Mouse (Mus musculus) midbrain, embryonic 12.5 days (tissue): Measurements from ENCODE around the gene Kat8. TPM values are rescaled to one million over a fixed set of nuclear protein-coding genes. Genes with fewer than 3 reads are reported as not detected.
A peak's percentile ranks its signal among the peaks of the same experiment; 100 is the strongest.
"Not testable (repeated sequence)": the region's sequence is repeated elsewhere in the genome, so short reads cannot be mapped to it uniquely, and the experiment has no call there.

Experiments
- ATAC-seq: fragments of 200-750 bp; cut with Nextera tagmentation; 2 replicates; pipeline ENCODE4 v1.8.0; 2017; ENCODE audit warnings: low read depth, moderate TSS enrichment, moderate library complexity; ENCODE audit not compliant: low FRiP score
- H3K27ac ChIP-seq: fragments of 300-500 bp; sonication (generic); replicated peaks from 2 replicates; pipeline ENCODE4 v1.5.1; 2016; ENCODE audit warnings: mild to moderate bottlenecking
- H3K27me3 ChIP-seq: fragments of 300-500 bp; sonication (generic); 2 replicates; pipeline ENCODE4 v1.6.1; 2016; ENCODE audit warnings: mild to moderate bottlenecking
- H3K36me3 ChIP-seq: fragments of 300-500 bp; sonication (generic); 2 replicates; pipeline ENCODE4 v1.6.1; 2016
- H3K4me1 ChIP-seq: fragments of 300-500 bp; sonication (generic); 2 replicates; pipeline ENCODE4 v1.6.1; 2016
- H3K4me2 ChIP-seq: fragments of 300-500 bp; sonication (generic); replicated peaks from 2 replicates; pipeline ENCODE4 v1.6.1; 2016; ENCODE audit warnings: mild to moderate bottlenecking, moderate library complexity
- H3K4me3 ChIP-seq: fragments of 300-500 bp; sonication (generic); 2 replicates; pipeline ENCODE4 v1.5.1; 2016; ENCODE audit warnings: mild to moderate bottlenecking
- H3K9ac ChIP-seq: fragments of 300-500 bp; sonication (generic); replicated peaks from 2 replicates; pipeline ENCODE4 v1.6.1; 2016; ENCODE audit warnings: mild to moderate bottlenecking, moderate library complexity
- H3K9me3 ChIP-seq: fragments of 300-500 bp; sonication (generic); 2 replicates; pipeline ENCODE4 v1.6.1; 2016; ENCODE audit warnings: mild to moderate bottlenecking
- WGBS: fragments of 180-500 bp; shearing (Covaris S2); methylation state at CpG from one replicate; pipeline ENCODE4 v1.1.7; 2016; 5-methylcytosine and 5-hydroxymethylcytosine counted together
- polyA plus RNA-seq: library from polyadenylated mRNA; unstranded; fragments of >200 nt; fragmentation: Nextera tagmentation; extraction: Ambion mirVana; gene quantifications from 2 replicates; pipeline ENCODE4 v1.2.1, GENCODE M21; 2016

Gene Kat8
- polyA plus RNA-seq, 1 experiment from 2014 or later = 55.2 TPM

DNA sequence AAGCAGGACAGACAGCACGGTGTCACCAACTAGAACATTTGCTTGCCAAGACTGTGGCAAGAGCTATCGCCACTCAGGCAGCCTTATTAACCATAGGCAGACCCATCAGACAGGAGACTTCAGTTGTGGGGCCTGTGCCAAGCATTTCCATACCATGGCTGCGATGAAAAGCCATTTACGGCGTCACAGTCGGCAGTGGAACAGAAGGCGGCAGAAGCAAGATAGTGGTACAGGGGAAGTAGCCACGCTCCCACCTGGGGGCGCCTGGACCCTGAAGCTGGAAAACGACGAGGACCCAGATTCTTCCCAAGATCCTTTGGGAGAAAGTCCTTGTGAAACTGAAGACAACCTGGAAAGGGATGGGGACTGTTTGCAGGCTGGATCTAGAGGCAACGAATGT is 31.9 kb upstream of the Kat8 start:
- no peaks in the 10 kb centered on the region for H3K27me3 ChIP-seq
- H3K36me3 ChIP-seq = peaks cover 76% of the 10 kb centered on the region
- H3K4me2 ChIP-seq = no peak overlapping the region
- ATAC-seq = no peak
- H3K9me3 ChIP-seq = no peaks in the 10 kb centered on the region
- peaks cover 36% of the 10 kb centered on the region for H3K4me1 ChIP-seq
- no peak overlapping the region for H3K4me3 ChIP-seq
- no peak overlapping the region for H3K9ac ChIP-seq
- 86% methylated on average over 12 of the region's 12 CpGs for WGBS
- no peak overlapping the region for H3K27ac ChIP-seq

DNA sequence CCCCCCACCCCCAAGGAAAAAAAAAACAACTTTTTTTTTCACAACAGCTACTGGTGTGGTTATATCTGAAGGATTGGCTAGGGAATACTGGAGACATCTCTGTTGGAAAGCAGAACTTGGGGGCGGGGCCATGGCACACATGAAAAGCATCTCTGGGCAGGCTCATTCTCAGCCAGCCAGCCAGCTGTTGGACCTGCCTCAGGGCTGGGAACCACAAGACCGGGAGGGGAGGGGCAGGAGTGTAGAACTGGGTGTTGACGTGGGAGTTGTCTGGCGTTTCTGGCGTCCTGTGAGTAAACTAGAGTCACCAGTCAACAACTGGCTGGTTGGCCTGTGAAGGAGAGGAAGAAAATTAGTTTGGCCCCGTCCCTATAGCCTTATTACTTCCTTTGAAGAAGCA is 26.4 kb upstream of the Kat8 start:
- no peak overlapping the region for H3K4me2 ChIP-seq
- peaks cover 26% of the 10 kb centered on the region for H3K4me1 ChIP-seq
- WGBS = 83% methylated on average over 6 of the region's 6 CpGs
- ATAC-seq = no peak
- no peak overlapping the region for H3K27ac ChIP-seq
- H3K9me3 ChIP-seq = no peaks in the 10 kb centered on the region
- H3K27me3 ChIP-seq = no peaks in the 10 kb centered on the region
- peaks cover 96% of the 10 kb centered on the region for H3K36me3 ChIP-seq
- no peak overlapping the region for H3K9ac ChIP-seq
- no peak overlapping the region for H3K4me3 ChIP-seq

DNA sequence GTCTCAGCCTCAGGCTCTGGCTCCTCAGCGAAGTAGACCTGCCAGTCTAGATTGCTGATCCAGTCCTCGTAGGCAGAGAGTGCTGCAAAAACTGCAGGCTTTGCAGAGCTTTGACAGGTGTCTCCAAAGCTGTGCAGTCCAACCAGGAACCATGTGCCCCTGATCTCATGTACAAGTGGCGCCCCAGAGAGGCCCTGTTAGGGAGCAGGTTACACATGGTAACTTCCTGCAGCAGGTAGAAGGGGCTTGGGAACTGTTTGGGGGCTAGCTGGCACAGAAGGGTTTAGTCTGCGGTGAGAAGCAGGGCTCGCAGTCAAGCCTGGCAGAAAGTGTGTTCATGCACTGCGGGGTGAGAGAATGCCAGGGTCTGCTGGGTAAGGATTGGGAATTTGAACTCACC is 25.8 kb upstream of the Kat8 start:
- H3K9ac ChIP-seq = no peak overlapping the region
- 90% methylated on average over 6 of the region's 6 CpGs for WGBS
- ATAC-seq = no peak

DNA sequence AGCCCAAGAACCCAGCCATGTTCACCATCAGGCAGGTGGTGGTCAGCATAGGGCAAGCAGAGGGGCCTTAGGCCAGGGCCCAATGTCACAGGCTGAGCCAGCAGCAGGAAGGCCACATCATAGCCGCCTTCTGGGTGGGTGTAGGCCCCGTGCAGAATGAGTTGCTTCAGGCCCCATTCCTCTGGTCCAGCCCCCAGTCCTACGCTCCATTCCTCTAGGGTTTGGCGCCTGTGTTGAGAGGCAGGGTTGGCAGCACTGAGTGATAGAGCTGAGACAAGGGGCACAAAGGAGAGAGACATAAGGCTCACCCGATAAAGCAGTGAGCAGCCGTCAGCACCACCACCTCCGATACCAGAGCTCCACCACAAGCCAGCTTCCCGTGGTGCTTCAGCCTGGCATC is 25.1 kb upstream of the Kat8 start:
- H3K4me2 ChIP-seq = no peak overlapping the region
- no peaks in the 10 kb centered on the region for H3K9me3 ChIP-seq
- peaks cover 26% of the 10 kb centered on the region for H3K4me1 ChIP-seq
- H3K4me3 ChIP-seq = no peak overlapping the region
- no peak overlapping the region for H3K27ac ChIP-seq
- H3K9ac ChIP-seq = no peak overlapping the region
- no peaks in the 10 kb centered on the region for H3K27me3 ChIP-seq
- ATAC-seq = no peak
- peaks cover 96% of the 10 kb centered on the region for H3K36me3 ChIP-seq
- WGBS = 88% methylated on average over 8 of the region's 8 CpGs

More for the DNA sequence above, 25.8 kb upstream of the Kat8 start:
- Histone ChIP-seq H3K4me3 (no peak overlapping the region), H3K4me2 (no peak overlapping the region), H3K27ac (no peak overlapping the region), H3K27me3 (no peaks in the 10 kb centered on the region), H3K36me3 (peaks cover 96% of the 10 kb centered on the region), H3K4me1 (peaks cover 26% of the 10 kb centered on the region), H3K9me3 (no peaks in the 10 kb centered on the region)

DNA sequence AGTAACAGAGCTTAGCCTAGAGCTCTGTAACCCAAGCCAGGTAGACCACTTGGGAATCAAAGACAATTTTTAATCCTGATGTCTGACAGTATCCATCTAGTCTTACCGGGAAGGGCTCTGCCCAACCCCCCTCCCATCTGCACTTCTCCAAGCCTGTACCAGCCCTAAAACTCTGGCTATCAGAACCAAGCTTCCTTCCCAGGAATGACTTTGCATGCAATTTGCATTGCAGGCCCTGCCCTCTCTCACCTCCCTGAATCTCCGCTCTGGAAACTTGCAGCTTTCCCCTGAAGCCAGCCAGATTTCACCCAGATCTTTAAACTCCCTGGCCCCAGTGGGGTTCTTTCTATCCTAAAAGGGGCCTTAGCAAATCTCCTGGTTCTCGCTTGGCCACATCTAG is 24.5 kb upstream of the Kat8 start:
- Histone ChIP-seq H3K9ac (no peak overlapping the region), H3K9me3 (no peaks in the 10 kb centered on the region), H3K4me1 (peaks cover 21% of the 10 kb centered on the region), H3K36me3 (peaks cover 93% of the 10 kb centered on the region), H3K4me3 (no peak overlapping the region), H3K27ac (no peak overlapping the region), H3K27me3 (no peaks in the 10 kb centered on the region), H3K4me2 (no peak overlapping the region)
- no peak for ATAC-seq
- 84% methylated on average over 3 of the region's 3 CpGs for WGBS

DNA sequence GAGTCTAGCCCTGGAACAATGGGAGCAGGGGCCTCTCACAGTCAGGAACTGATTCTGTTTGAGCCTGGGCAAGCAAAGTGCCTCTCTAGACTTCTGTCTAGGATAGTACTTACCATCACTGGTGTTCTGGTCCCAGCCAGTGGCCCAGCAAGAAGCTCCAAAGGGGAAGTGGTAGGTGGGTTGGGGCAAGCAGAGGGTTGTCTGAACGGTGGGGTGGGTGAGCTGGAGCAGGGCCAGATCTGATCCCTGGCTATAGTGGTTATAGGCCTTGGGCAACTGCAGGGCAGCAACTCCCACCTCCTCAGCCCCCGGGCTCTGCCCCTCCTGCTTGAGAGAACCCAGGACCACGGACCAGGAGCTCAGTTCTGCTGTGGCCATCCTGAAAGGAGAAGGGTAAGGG is 23.5 kb upstream of the Kat8 start:
- Histone ChIP-seq H3K27me3 (no peaks in the 10 kb centered on the region), H3K27ac (no peak overlapping the region), H3K9me3 (no peaks in the 10 kb centered on the region), H3K4me2 (no peak overlapping the region), H3K4me1 (peaks cover 13% of the 10 kb centered on the region), H3K4me3 (no peak overlapping the region), H3K9ac (no peak overlapping the region), H3K36me3 (peaks cover 89% of the 10 kb centered on the region)
- no peak for ATAC-seq
- WGBS = 70% methylated on average over 3 of the region's 3 CpGs

DNA sequence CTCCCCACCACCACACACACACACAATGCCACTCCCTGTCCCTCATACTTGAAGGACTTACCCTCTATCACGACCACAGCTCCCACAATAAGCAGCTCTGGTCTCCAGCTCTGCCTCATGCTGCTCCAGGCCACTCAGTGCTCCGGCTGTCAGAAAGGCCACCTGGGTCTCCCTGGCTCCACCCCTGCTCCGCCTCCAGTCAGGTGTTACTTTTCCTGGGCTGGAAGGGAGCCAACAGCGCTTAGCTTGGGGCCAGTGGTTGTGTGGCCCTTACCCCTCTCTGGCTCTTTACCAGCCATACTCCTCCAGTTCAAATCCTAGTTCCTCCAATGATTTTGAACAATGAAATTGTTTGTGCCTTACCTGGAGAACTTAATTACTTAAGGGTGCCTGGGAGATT is 21.5 kb upstream of the Kat8 start, which contains the start of gene Prss53:
TSS of gene Prss53 (minus strand) at position 173 of the 400 bp plus-strand sequence.
- 52% methylated on average over 4 of the region's 4 CpGs for WGBS

DNA sequence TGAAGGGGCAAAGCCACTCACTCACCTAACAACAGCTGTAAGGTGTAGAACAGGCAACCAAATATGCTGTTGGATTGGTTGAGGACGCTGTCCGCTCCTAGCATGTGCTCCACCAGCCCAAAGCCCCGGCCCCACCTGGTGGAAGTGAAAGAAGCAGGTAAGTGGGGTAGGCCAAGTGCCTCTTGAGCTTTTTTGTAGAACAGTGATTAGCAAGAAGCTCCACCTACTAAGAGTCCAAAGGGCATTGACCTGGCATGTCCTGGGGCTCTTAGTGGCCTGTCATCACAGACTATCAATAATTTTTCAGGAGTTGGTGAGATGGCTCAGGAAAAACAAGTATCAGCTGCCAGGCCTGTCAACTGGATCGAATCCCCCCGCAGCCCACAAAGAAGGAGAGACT is 17.8 kb upstream of the Kat8 start:
- peak overlapping the region; percentile 58; the same call in 1 of the 2 replicates for H3K4me3 ChIP-seq
- H3K9me3 ChIP-seq = no peaks in the 10 kb centered on the region
- no peak overlapping the region for H3K9ac ChIP-seq
- no peaks in the 10 kb centered on the region for H3K27me3 ChIP-seq
- H3K4me1 ChIP-seq = peaks cover 11% of the 10 kb centered on the region
- ATAC-seq = no peak
- peaks cover 34% of the 10 kb centered on the region for H3K36me3 ChIP-seq
- no peak overlapping the region for H3K27ac ChIP-seq
- WGBS = 83% methylated on average over 5 of the region's 5 CpGs
- peak overlapping the region; percentile 81 for H3K4me2 ChIP-seq

More for the DNA sequence above, 21.5 kb upstream of the Kat8 start, which contains the start of gene Prss53:
- H3K36me3 ChIP-seq = peaks cover 71% of the 10 kb centered on the region
- ATAC-seq = no peak
- no peak within 1 kb of the TSS for H3K4me2 ChIP-seq
- H3K9me3 ChIP-seq = no peaks in the 10 kb centered on the region
- no peak within 1 kb of the TSS for H3K4me3 ChIP-seq
- peaks cover 11% of the 10 kb centered on the region for H3K4me1 ChIP-seq
- H3K9ac ChIP-seq = no peak within 1 kb of the TSS
- no peak within 1 kb of the TSS for H3K27ac ChIP-seq
- no peaks in the 10 kb centered on the region for H3K27me3 ChIP-seq

DNA sequence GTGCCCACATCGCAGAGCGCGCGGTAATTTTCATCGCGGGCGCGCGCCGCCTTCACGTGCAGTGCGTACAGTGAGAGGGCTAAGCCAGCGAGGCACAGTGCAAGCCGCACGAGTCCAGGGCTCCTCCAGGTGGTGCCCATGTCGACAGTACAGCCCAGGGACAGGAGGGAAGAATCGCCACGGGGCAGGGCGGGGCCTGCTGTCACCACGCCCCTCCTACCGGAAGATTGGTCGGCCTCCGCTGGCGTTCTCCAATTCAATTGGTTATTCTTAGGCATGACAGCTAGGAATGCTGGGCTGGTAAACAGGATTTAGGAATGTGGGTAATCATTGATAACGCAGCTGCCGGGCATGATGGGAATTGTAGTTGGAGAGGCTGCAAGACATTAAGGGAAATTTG is 16.9 kb upstream of the Kat8 start, which contains the start of the genes Gm21974 and Vkorc1:
TSS of gene Gm21974 (minus strand) at position 13 of the 400 bp plus-strand sequence.
TSS of gene Vkorc1 (minus strand) at position 176 of the 400 bp plus-strand sequence.
- Histone ChIP-seq H3K27me3 (no peaks in the 10 kb centered on the region), H3K9ac (peak within 1 kb of the TSS; percentile 65), H3K36me3 (peaks cover 27% of the 10 kb centered on the region), H3K27ac (peak within 1 kb of the TSS; percentile 66; the same call in 1 of the 2 replicates), H3K4me2 (peak within 1 kb of the TSS; percentile 81), H3K4me3 (peak within 1 kb of the TSS; percentile 58), H3K9me3 (no peaks in the 10 kb centered on the region), H3K4me1 (peaks cover 11% of the 10 kb centered on the region)
- peak; percentile 99 for ATAC-seq
- WGBS = under 1% methylated on average over 26 of the region's 26 CpGs

DNA sequence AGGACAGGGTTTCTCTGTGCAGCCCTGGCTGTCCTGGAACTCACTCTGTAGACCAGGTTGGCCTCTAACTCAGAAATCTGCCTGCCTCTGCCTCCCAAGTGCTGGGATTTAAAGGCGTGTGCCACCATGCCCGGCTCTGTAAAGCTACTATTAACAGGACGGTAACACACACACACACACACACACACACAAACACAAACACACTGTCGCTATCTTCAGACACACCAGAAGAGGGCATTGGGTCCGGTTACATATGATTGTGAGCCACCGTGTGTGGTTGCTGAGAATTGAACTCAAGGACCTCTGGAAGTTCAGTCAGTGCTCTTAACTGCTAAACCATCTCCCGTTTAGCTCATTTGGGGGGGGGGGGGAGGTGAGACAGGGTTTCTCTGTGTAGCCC is 16.4 kb upstream of the Kat8 start:
- Histone ChIP-seq H3K36me3 (peaks cover 23% of the 10 kb centered on the region), H3K4me3 (peak overlapping the region; percentile 58), H3K4me2 (peak overlapping the region; percentile 81), H3K4me1 (peaks cover 11% of the 10 kb centered on the region)
- WGBS = 75% methylated on average over 7 of the region's 7 CpGs
- not testable (repeated sequence) for H3K9ac ChIP-seq, H3K27me3 ChIP-seq, H3K27ac ChIP-seq, ATAC-seq, H3K9me3 ChIP-seq

DNA sequence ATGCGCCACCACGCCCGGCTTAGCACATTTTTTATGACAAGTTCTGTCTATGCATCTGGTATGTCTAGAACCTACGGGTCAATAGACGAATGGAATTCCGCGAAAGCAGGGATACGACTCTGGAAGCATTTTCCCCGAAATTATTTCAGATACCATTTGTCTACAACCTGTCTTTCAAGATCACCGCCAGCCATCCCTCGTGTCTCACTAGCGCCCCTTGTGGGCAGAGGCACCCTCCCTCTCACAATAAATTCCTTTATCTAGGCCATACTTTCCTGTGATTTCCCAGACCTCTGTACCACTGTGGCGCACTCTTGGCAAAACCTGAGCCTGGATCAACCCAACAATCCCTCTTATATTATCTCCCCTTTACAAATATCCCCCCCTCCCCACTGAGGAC is 15.9 kb upstream of the Kat8 start:
- H3K27ac ChIP-seq = no peak overlapping the region
- H3K4me1 ChIP-seq = peaks cover 11% of the 10 kb centered on the region
- H3K9ac ChIP-seq = no peak overlapping the region
- no peaks in the 10 kb centered on the region for H3K9me3 ChIP-seq
- no peak overlapping the region for H3K4me3 ChIP-seq
- H3K27me3 ChIP-seq = no peaks in the 10 kb centered on the region
- H3K36me3 ChIP-seq = peaks cover 18% of the 10 kb centered on the region; the same call in 1 of the 2 replicates
- WGBS = 60% methylated on average over 13 of the region's 13 CpGs
- ATAC-seq = no peak
- H3K4me2 ChIP-seq = no peak overlapping the region

DNA sequence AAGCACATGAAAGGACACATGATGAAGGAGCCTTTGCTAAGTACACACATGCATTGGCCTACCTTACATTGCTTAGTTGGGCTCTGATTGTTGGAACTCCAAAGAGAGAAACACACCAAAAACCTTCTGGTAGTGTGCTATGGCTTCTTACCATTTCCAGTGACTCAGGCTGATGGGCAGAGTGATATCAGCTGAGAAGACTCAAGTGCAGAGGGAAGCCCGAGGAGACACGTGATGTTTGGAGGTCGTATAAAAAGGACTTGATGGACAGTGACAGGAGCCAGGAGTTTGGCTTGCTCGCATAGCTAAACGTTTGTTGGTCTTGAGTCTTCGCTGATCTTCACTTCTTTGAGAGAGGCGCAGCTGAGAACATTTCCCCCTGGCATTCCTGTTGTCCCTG is 14.8 kb upstream of the Kat8 start:
- no peaks in the 10 kb centered on the region for H3K9me3 ChIP-seq
- no peak for ATAC-seq
- 92% methylated on average over 7 of the region's 7 CpGs for WGBS

More for the DNA sequence above, 14.8 kb upstream of the Kat8 start:
- no peak overlapping the region for H3K4me2 ChIP-seq
- H3K36me3 ChIP-seq = 0 out of 2 replicates have a peak, but pooled peaks cover 9% of the 10 kb centered on the region
- no peak overlapping the region for H3K4me3 ChIP-seq
- H3K4me1 ChIP-seq = peaks cover 11% of the 10 kb centered on the region
- no peaks in the 10 kb centered on the region for H3K27me3 ChIP-seq
- H3K9ac ChIP-seq = no peak overlapping the region
- no peak overlapping the region for H3K27ac ChIP-seq
